Mouse (Mus musculus) kidney, postnatal 0 days (tissue): ENCODE measurements around the gene Tmem132a. TPM values are rescaled to one million over a fixed set of nuclear protein-coding genes. Genes with fewer than 3 reads are reported as not detected.

ENCODE experiments used
- ATAC-seq: fragments of 200-750 bp; cut with Nextera tagmentation; replicated peaks from 2 replicates; pipeline ENCODE4 v1.8.0; 2017; ENCODE audit warnings: low read depth, moderate number of reproducible peaks, moderate TSS enrichment, moderate library complexity; ENCODE audit not compliant: low FRiP score
- DNase-seq: peaks from one replicate; pipeline ENCODE4 v3.0.0-alpha.2; 2016; ENCODE audit warnings: low spot score
- H3K27ac ChIP-seq: fragments of 300-500 bp; sonication (generic); 2 replicates; pipeline ENCODE4 v1.5.1; 2014; ENCODE audit warnings: mild to moderate bottlenecking
- H3K27me3 ChIP-seq: fragments of 300-500 bp; sonication (generic); 2 replicates; pipeline ENCODE4 v1.6.1; 2014; ENCODE audit warnings: low read length, mixed read lengths; ENCODE audit not compliant: insufficient read depth
- H3K36me3 ChIP-seq: fragments of 300-500 bp; sonication (generic); 2 replicates; pipeline ENCODE4 v1.6.1; 2014; ENCODE audit warnings: low read length, mixed read lengths; ENCODE audit not compliant: insufficient read depth
- H3K4me1 ChIP-seq: fragments of 300-500 bp; sonication (generic); replicated peaks from 2 replicates; pipeline ENCODE4 v1.6.1; 2014; ENCODE audit warnings: antibody characterized with exemption, low read length, mixed read lengths; ENCODE audit not compliant: insufficient read depth
- H3K4me2 ChIP-seq: fragments of 300-500 bp; sonication (generic); 2 replicates; pipeline ENCODE4 v1.6.1; 2014; ENCODE audit warnings: mild to moderate bottlenecking, low read length, moderate library complexity, mixed read lengths
- H3K4me3 ChIP-seq: fragments of 300-500 bp; sonication (generic); replicated peaks from 2 replicates; pipeline ENCODE4 v1.5.1; 2014; ENCODE audit warnings: low read depth, low read length
- H3K9ac ChIP-seq: fragments of 300-500 bp; sonication (generic); 2 replicates; pipeline ENCODE4 v1.6.1; 2014; ENCODE audit warnings: low read depth, low read length
- H3K9me3 ChIP-seq: fragments of 300-500 bp; sonication (generic); replicated peaks from 2 replicates; pipeline ENCODE4 v1.6.1; 2016; ENCODE audit warnings: low read length, inconsistent platforms, mixed read lengths
- CTCF ChIP-seq: IDR thresholded peaks from 2 replicates; pipeline ENCODE4 v1.5.1; 2016; ENCODE audit warnings: antibody characterized with exemption, low read depth, mild to moderate bottlenecking, moderate library complexity
- WGBS: fragments of 180-500 bp; shearing (Covaris S2); extraction: QIAGEN DNeasy Blood & Tissue Kit; methylation state at CpG from one replicate; pipeline ENCODE4 v1.1.7; 2014; 5-methylcytosine and 5-hydroxymethylcytosine counted together
- polyA plus RNA-seq: library from polyadenylated mRNA; unstranded; fragments of >200 nt; fragmentation: Nextera tagmentation; extraction: Ambion mirVana; gene quantifications from 2 replicates; pipeline ENCODE4 v1.2.1, GENCODE M21; 2015

Gene Tmem132a
- polyA plus RNA-seq, 1 experiment from 2014 or later: 43.5 TPM

- H3K27me3 ChIP-seq: no peaks in the 10 kb centered on the region
- DNase-seq (peak; percentile 73), ATAC-seq (no peak)
- H3K27ac ChIP-seq: no peak overlapping the region
- H3K4me1 ChIP-seq: peaks cover 5% of the 10 kb centered on the region; the same call in 1 of the 2 replicates
- H3K4me3 ChIP-seq: no peak overlapping the region
- H3K9me3 ChIP-seq: no peaks in the 10 kb centered on the region
- 58% methylated on average over 3 of the region's 3 CpGs for WGBS
- TF ChIP-seq CTCF: peak; percentile 88
- H3K9ac ChIP-seq: no peak overlapping the region
- H3K4me2 ChIP-seq: no peak overlapping the region
- peaks cover 22% of the 10 kb centered on the region for H3K36me3 ChIP-seq
These were observed 38.2 kb upstream of the Tmem132a start for GRCm38 (mm10) chr19:10907891-10908290.

- Histone ChIP-seq H3K9ac (no peak overlapping the region), H3K27ac (peak overlapping the region; percentile 82), H3K4me3 (no peak overlapping the region), H3K4me1 (peaks cover 5% of the 10 kb centered on the region; the same call in 1 of the 2 replicates), H3K36me3 (peaks cover 42% of the 10 kb centered on the region), H3K27me3 (no peaks in the 10 kb centered on the region), H3K9me3 (no peaks in the 10 kb centered on the region), H3K4me2 (no peak overlapping the region)
- ATAC-seq (no peak), DNase-seq (no peak)
- 50% methylated on average over 5 of the region's 5 CpGs for WGBS
- no peak for TF ChIP-seq CTCF
These were observed 35.9 kb upstream of the Tmem132a start for GRCm38 (mm10) chr19:10905728-10906000.

GRCm38 (mm10) chr19:10904927-10905727, 35.4 kb upstream of the Tmem132a start:
- Histone ChIP-seq H3K36me3 (peaks cover 47% of the 10 kb centered on the region), H3K9me3 (no peaks in the 10 kb centered on the region), H3K4me2 (no peak overlapping the region), H3K9ac (no peak overlapping the region), H3K27me3 (no peaks in the 10 kb centered on the region), H3K4me1 (peaks cover 5% of the 10 kb centered on the region; the same call in 1 of the 2 replicates), H3K4me3 (no peak overlapping the region), H3K27ac (peak overlapping the region; percentile 82)
- peak; percentile 34; the same call in 1 of the 2 replicates for TF ChIP-seq CTCF
- ATAC-seq (peak; percentile 85), DNase-seq (peak; percentile 95)
- 28% methylated on average over 7 of the region's 7 CpGs for WGBS

- no peak for ATAC-seq
- no peaks in the 10 kb centered on the region for H3K9me3 ChIP-seq
- DNase-seq: no peak
- H3K36me3 ChIP-seq: peaks cover 53% of the 10 kb centered on the region
- 79% methylated on average over 5 of the region's 5 CpGs for WGBS
- no peak overlapping the region for H3K4me3 ChIP-seq
- H3K27me3 ChIP-seq: no peaks in the 10 kb centered on the region
- H3K27ac ChIP-seq: peak overlapping the region; percentile 82; the same call in 1 of the 2 replicates
- H3K4me1 ChIP-seq: peaks cover 5% of the 10 kb centered on the region; the same call in 1 of the 2 replicates
- TF ChIP-seq CTCF: no peak
- no peak overlapping the region for H3K9ac ChIP-seq
- no peak overlapping the region for H3K4me2 ChIP-seq
These were observed 34.8 kb upstream of the Tmem132a start for GRCm38 (mm10) chr19:10904512-10904911.

GRCm38 (mm10) chr19:10901046-10901445, 31.3 kb upstream of the Tmem132a start:
- ATAC-seq (no peak), DNase-seq (no peak)
- peaks cover 63% of the 10 kb centered on the region for H3K36me3 ChIP-seq
- H3K4me2 ChIP-seq: no peak overlapping the region
- H3K27ac ChIP-seq: no peak overlapping the region
- WGBS: 92% methylated on average over 5 of the region's 5 CpGs
- no peak overlapping the region for H3K9ac ChIP-seq
- H3K4me1 ChIP-seq: peaks cover 14% of the 10 kb centered on the region; the same call in 1 of the 2 replicates
- TF ChIP-seq CTCF: no peak
- H3K4me3 ChIP-seq: no peak overlapping the region
- H3K9me3 ChIP-seq: no peaks in the 10 kb centered on the region
- H3K27me3 ChIP-seq: no peaks in the 10 kb centered on the region

GRCm38 (mm10) chr19:10900315-10900714, 30.6 kb upstream of the Tmem132a start:
- Histone ChIP-seq H3K27me3 (no peaks in the 10 kb centered on the region), H3K4me1 (peaks cover 10% of the 10 kb centered on the region; the same call in 1 of the 2 replicates), H3K4me3 (no peak overlapping the region), H3K4me2 (no peak overlapping the region), H3K36me3 (peaks cover 63% of the 10 kb centered on the region), H3K9ac (no peak overlapping the region), H3K9me3 (no peaks in the 10 kb centered on the region), H3K27ac (no peak overlapping the region)
- 81% methylated on average over 6 of the region's 6 CpGs for WGBS
- no peak for TF ChIP-seq CTCF
- ATAC-seq (no peak), DNase-seq (no peak)

- no peak for TF ChIP-seq CTCF
- no peak for DNase-seq
- H3K9ac ChIP-seq: 0 out of 2 replicates have a peak overlapping the region, but pooled peaks have one; percentile 91
- no peak overlapping the region for H3K4me2 ChIP-seq
- ATAC-seq: no peak
- H3K36me3 ChIP-seq: peaks cover 40% of the 10 kb centered on the region
- H3K4me3 ChIP-seq: no peak overlapping the region
- peaks cover 10% of the 10 kb centered on the region; the same call in 1 of the 2 replicates for H3K4me1 ChIP-seq
- no peak overlapping the region for H3K27ac ChIP-seq
- H3K27me3 ChIP-seq: no peaks in the 10 kb centered on the region
- no peaks in the 10 kb centered on the region for H3K9me3 ChIP-seq
- 73% methylated on average over 8 of the region's 8 CpGs for whole genome bisulfite sequencing
These were observed 27.8 kb upstream of the Tmem132a start for GRCm38 (mm10) chr19:10897491-10897890.
